Mouse (Mus musculus): Measurements from ENCODE around the gene Tmem132b. TPM values are rescaled to one million over a fixed set of nuclear protein-coding genes. Genes with fewer than 3 reads are reported as not detected.
A peak's percentile ranks its signal among the peaks of the same experiment; 100 is the strongest.

Gene Tmem132b
- polyA plus RNA-seq, 1 experiment from 2014 or later: not detected

DNA sequence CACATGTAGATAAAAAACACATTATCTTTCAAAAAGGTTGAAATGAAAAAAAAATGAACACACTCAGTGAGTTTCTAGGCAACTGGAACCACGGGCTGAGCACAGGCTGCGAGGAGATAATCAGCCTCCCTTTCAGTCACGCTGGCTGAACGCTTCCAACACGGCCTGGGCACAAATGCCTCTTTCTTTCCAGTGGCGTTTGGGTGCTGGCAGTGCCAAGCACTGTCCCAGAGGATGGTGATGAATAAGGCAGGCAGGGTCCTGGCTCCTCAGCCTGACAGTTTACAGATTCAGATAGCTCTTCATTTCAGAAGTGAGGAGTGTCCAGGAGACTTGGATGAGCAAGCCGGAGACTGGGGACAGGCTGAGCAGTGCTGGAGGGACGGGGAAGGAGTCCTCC, 173.8 kb downstream of the Tmem132b start:
- H3K4me1 ChIP-seq (ENCODE audit: insufficient read depth): no peaks in the 10 kb centered on the region
- H3K27me3 ChIP-seq (ENCODE audit: insufficient read depth, low read length): no peaks in the 10 kb centered on the region
- no peak overlapping the region for H3K9ac ChIP-seq (replicated peaks)
- TF ChIP-seq EP300 (IDR thresholded peaks at IDR 0.05; ENCODE audit: low read depth) (no peak), CTCF (IDR thresholded peaks at IDR 0.05; ENCODE audit: low read depth) (no peak)
- 71% methylated on average over 8 of the region's 8 CpGs for WGBS (ENCODE audit: insufficient replicate concordance)
- no peak overlapping the region for H3K27ac ChIP-seq (ENCODE audit: low read depth)
- no peaks in the 10 kb centered on the region for H3K36me3 ChIP-seq (replicated peaks; ENCODE audit: insufficient read depth, low read length)
- H3K4me2 ChIP-seq (ENCODE audit: low read depth, low read length): no peak overlapping the region
- no peak for ATAC-seq
- no peak for DNase-seq
- H3K4me3 ChIP-seq (ENCODE audit: low read depth, low read length): no peak overlapping the region
- no peaks in the 10 kb centered on the region for H3K9me3 ChIP-seq (ENCODE audit: low read length)

DNA sequence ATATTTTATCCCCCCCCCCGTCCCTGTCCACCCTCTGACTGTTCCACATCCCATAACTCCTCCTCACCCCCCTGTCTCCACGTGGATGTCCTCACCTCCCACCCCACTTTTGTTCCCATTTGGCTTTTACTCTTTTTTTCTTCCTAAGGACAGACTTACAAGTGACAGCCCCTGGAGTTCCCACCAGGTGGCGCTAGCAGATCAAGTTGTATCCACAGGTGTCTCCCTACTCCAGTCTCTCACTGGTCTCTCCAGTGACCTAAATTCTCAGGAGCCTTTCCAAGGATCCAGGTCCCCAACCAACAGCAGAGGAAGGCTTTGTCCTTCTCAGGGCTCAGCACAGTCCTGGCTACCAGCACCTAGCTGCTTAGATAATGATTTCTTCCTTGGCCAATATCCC, 177.6 kb downstream of the Tmem132b start:
- ATAC-seq (no peak), DNase-seq (peak; percentile 40)
- TF ChIP-seq CTCF (IDR thresholded peaks at IDR 0.05; ENCODE audit: low read depth) (peak; percentile 44), EP300 (IDR thresholded peaks at IDR 0.05; ENCODE audit: low read depth) (no peak)
- Histone ChIP-seq H3K9me3 (ENCODE audit: low read length) (no peaks in the 10 kb centered on the region), H3K27me3 (ENCODE audit: insufficient read depth, low read length) (no peaks in the 10 kb centered on the region), H3K4me2 (ENCODE audit: low read depth, low read length) (no peak overlapping the region), H3K36me3 (replicated peaks; ENCODE audit: insufficient read depth, low read length) (no peaks in the 10 kb centered on the region), H3K4me1 (ENCODE audit: insufficient read depth) (no peaks in the 10 kb centered on the region), H3K4me3 (ENCODE audit: low read depth, low read length) (no peak overlapping the region), H3K9ac (replicated peaks) (no peak overlapping the region), H3K27ac (ENCODE audit: low read depth) (no peak overlapping the region)
- WGBS (ENCODE audit: insufficient replicate concordance): 5% methylated on average over 3 of the region's 3 CpGs

DNA sequence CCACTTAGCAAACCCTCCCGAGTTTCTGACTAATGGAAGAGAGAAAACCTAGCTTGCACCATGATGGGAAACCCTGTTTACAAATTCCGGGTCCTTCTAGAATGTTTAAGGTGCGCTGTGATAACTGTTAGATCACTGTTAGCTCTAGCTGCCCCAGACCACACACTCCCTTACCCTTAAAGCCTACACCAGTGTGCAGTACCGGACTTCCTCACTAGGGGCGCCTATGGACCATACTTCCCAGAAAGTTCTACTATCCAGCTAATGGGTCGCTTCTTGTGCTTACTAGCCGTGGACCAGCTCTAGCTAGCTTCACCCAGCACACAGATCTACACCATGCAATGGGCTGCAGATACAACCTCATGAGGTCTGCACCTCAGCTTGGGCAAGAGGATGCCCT, 195.2 kb downstream of the Tmem132b start:
- no peak for ATAC-seq
- Histone ChIP-seq H3K36me3 (replicated peaks; ENCODE audit: insufficient read depth, low read length) (no peaks in the 10 kb centered on the region), H3K4me1 (ENCODE audit: insufficient read depth) (no peaks in the 10 kb centered on the region), H3K9me3 (ENCODE audit: low read length) (no peaks in the 10 kb centered on the region), H3K27ac (ENCODE audit: low read depth) (no peak overlapping the region), H3K4me3 (ENCODE audit: low read depth, low read length) (no peak overlapping the region), H3K27me3 (ENCODE audit: insufficient read depth, low read length) (no peaks in the 10 kb centered on the region), H3K4me2 (ENCODE audit: low read depth, low read length) (no peak overlapping the region), H3K9ac (replicated peaks) (no peak overlapping the region)
- TF ChIP-seq CTCF (IDR thresholded peaks at IDR 0.05; ENCODE audit: low read depth) (no peak), EP300 (IDR thresholded peaks at IDR 0.05; ENCODE audit: low read depth) (no peak)
- DNase-seq: no peak
- 79% methylated on average over 7 of the region's 7 CpGs for WGBS (ENCODE audit: insufficient replicate concordance)

DNA sequence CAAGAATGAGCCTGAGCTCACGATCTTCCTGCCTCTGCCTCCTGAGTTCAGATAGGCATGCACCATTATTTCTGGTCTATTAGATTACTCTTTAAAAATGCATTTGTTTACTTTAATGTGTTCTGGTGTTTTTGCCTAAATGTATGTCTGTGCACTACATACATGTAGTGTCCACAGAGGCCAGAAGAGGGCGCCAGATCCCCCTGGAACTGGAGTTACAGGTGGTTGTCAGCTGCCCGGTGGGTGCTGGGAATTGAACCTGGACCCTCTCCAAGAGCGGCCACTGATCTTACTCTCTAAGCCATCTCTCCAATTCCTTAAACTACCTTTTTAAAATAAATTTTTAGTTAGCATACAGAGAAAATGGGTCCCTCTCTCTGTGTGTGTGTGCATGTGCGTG, 195.9 kb downstream of the Tmem132b start:
- Histone ChIP-seq H3K4me2 (ENCODE audit: low read depth, low read length) (no peak overlapping the region), H3K4me3 (ENCODE audit: low read depth, low read length) (no peak overlapping the region), H3K9me3 (ENCODE audit: low read length) (no peaks in the 10 kb centered on the region), H3K4me1 (ENCODE audit: insufficient read depth) (no peaks in the 10 kb centered on the region), H3K36me3 (replicated peaks; ENCODE audit: insufficient read depth, low read length) (no peaks in the 10 kb centered on the region), H3K9ac (replicated peaks) (no peak overlapping the region), H3K27ac (ENCODE audit: low read depth) (no peak overlapping the region), H3K27me3 (ENCODE audit: insufficient read depth, low read length) (no peaks in the 10 kb centered on the region)
- TF ChIP-seq EP300 (IDR thresholded peaks at IDR 0.05; ENCODE audit: low read depth) (no peak), CTCF (IDR thresholded peaks at IDR 0.05; ENCODE audit: low read depth) (no peak)
- 69% methylated on average over 5 of the region's 5 CpGs for WGBS (ENCODE audit: insufficient replicate concordance)
- DNase-seq (no peak), ATAC-seq (no peak)

DNA sequence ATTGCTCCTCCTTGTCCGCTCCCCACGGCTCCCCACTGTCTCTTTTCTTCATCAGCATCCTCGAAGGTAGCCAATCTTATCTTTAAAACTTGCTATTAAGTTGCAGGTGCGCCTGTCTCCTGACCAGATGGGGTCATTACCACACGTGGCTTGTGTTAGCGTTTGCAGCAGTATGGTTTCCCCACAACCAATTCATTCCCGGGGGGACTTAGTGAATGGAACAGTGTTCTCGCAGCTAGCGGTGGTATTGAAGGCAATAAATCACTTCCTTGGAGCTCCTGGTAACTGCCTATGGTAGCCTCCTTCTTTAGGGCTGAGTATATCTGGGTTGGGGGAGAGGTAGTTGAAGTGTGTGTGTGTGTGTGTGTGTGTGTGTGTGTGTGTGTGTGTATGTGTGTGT, 196.4 kb downstream of the Tmem132b start:
- ATAC-seq: no peak
- no peaks in the 10 kb centered on the region for H3K36me3 ChIP-seq (replicated peaks; ENCODE audit: insufficient read depth, low read length)
- no peaks in the 10 kb centered on the region for H3K27me3 ChIP-seq (ENCODE audit: insufficient read depth, low read length)
- no peak overlapping the region for H3K4me2 ChIP-seq (ENCODE audit: low read depth, low read length)
- H3K4me3 ChIP-seq (ENCODE audit: low read depth, low read length): no peak overlapping the region
- H3K27ac ChIP-seq (ENCODE audit: low read depth): no peak overlapping the region
- DNase-seq: no peak
- no peak overlapping the region for H3K9ac ChIP-seq (replicated peaks)
- no peaks in the 10 kb centered on the region for H3K4me1 ChIP-seq (ENCODE audit: insufficient read depth)
- WGBS (ENCODE audit: insufficient replicate concordance): 70% methylated on average over 9 of the region's 9 CpGs
- H3K9me3 ChIP-seq (ENCODE audit: low read length): no peaks in the 10 kb centered on the region
- TF ChIP-seq CTCF (IDR thresholded peaks at IDR 0.05; ENCODE audit: low read depth) (no peak), EP300 (IDR thresholded peaks at IDR 0.05; ENCODE audit: low read depth) (no peak)

DNA sequence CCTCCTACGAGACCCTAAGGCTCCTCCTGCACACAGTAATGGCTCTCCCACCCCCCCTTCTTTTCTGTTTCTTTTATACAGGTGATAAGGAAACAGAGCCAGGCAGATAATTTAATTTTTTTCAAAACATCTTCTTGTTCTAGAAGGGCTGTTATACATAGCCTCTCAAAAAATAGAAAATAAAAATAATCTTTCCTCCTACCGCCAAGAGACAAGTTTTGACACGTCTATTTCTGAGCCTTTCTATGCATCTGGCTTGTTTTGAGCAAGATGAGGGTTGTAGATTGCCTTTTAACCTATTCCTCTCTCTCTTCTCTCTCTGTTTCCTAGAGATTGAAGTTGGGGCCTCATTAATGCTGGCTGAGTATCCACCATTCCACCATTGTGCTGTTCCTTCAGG, 196.9 kb downstream of the Tmem132b start:
- Histone ChIP-seq H3K4me1 (ENCODE audit: insufficient read depth) (no peaks in the 10 kb centered on the region), H3K9ac (replicated peaks) (no peak overlapping the region), H3K36me3 (replicated peaks; ENCODE audit: insufficient read depth, low read length) (no peaks in the 10 kb centered on the region), H3K27ac (ENCODE audit: low read depth) (no peak overlapping the region), H3K4me2 (ENCODE audit: low read depth, low read length) (no peak overlapping the region), H3K9me3 (ENCODE audit: low read length) (no peaks in the 10 kb centered on the region), H3K4me3 (ENCODE audit: low read depth, low read length) (no peak overlapping the region), H3K27me3 (ENCODE audit: insufficient read depth, low read length) (no peaks in the 10 kb centered on the region)
- DNase-seq: no peak
- ATAC-seq: no peak
- 77% methylated on average over 3 of the region's 3 CpGs for WGBS (ENCODE audit: insufficient replicate concordance)
- TF ChIP-seq EP300 (IDR thresholded peaks at IDR 0.05; ENCODE audit: low read depth) (no peak), CTCF (IDR thresholded peaks at IDR 0.05; ENCODE audit: low read depth) (no peak)

DNA sequence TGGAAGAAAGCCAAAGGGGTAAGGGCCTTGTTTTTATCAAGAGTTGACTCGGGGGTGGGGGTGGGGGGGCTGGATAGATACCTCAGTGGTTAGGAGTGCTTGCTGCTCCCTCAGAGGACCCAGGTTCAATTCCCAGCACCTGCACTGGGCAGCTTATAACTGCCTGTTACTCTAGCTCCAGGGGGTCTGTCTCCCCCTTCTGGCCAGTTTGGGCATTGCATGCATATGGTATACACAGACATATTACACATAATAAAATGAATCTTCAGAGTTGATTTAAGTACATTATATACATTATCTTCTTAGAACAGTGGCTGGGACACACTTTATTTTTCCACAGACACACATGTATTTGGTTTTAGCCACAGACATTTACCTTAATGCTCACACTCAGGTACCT, 202.2 kb downstream of the Tmem132b start:
- 78% methylated on average over 1 of the region's 1 CpGs for WGBS (ENCODE audit: insufficient replicate concordance)
- DNase-seq (no peak), ATAC-seq (no peak)
- Histone ChIP-seq H3K9ac (replicated peaks) (no peak overlapping the region), H3K27ac (ENCODE audit: low read depth) (no peak overlapping the region), H3K9me3 (ENCODE audit: low read length) (no peaks in the 10 kb centered on the region), H3K27me3 (ENCODE audit: insufficient read depth, low read length) (no peaks in the 10 kb centered on the region), H3K4me1 (ENCODE audit: insufficient read depth) (no peaks in the 10 kb centered on the region), H3K36me3 (replicated peaks; ENCODE audit: insufficient read depth, low read length) (no peaks in the 10 kb centered on the region), H3K4me3 (ENCODE audit: low read depth, low read length) (no peak overlapping the region), H3K4me2 (ENCODE audit: low read depth, low read length) (no peak overlapping the region)
- TF ChIP-seq CTCF (IDR thresholded peaks at IDR 0.05; ENCODE audit: low read depth) (peak; percentile 45), EP300 (IDR thresholded peaks at IDR 0.05; ENCODE audit: low read depth) (no peak)

All from liver, postnatal 0 days (tissue).